ENCODE assay signal across 2 mouse cellular contexts in the genomic region with DNA sequence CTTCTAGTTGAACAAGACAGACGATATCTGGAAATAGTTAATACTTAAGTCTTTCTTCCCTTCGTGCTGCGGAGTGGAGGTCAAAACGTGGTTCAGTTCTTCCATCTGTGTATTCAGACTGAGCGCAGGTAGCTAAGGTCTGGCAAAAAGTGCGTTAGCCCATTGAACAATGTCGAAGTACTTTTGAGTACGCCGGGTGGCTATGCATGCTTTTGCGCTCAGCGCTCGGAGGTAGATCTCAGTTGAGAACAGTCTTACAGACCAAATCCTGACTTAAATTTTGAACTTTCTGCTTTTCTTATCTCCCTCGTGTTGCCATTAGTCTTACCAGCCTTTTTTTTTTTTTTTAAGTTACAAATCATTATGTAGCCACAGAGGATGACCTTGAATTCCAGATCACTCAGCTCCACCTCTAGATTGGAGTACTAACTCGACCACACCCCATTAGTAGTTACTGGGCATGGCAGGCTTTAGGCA.
TF ChIP-seq lines count a peak whose summit lies in the region.

No protein-coding gene starts in this region.

TF ChIP-seq in CH12.LX, 34 proteins besides CTCF, POLR2A, EP300 and RAD21:
- TF ChIP-seq JUN (IDR thresholded peaks at IDR 0.05; ENCODE audit: insufficient read depth, low read depth, low read length) (no peak), HCFC1 (IDR thresholded peaks at IDR 0.05; ENCODE audit: low read depth, low read length) (no peak), CHD1 (IDR thresholded peaks at IDR 0.05; ENCODE audit: low read depth, low read length) (0 out of 2 replicates have a peak, but pooled peaks have one; percentile 16), ZNF384 (IDR thresholded peaks at IDR 0.05; ENCODE audit: low read depth, low read length) (peak; percentile 47; the same call in 1 of the 2 replicates), MYC (IDR thresholded peaks at IDR 0.05; ENCODE audit: low read depth, low read length) (0 out of 2 replicates have a peak, but pooled peaks have one; percentile 15), KAT2A (IDR thresholded peaks at IDR 0.05; ENCODE audit: insufficient replicate concordance, low read length) (no peak), ZC3H11A (IDR thresholded peaks at IDR 0.05; ENCODE audit: low read depth, low read length) (no peak)

TF ChIP-seq in MEL, 35 proteins besides CTCF, POLR2A, EP300 and RAD21:
- TF ChIP-seq NRF1 (IDR thresholded peaks at IDR 0.05; ENCODE audit: insufficient read depth, low read depth, low read length, poor library complexity, severe bottlenecking) (no peak), ZMIZ1 (IDR thresholded peaks at IDR 0.05; ENCODE audit: low read depth, low read length) (no peak), MYB (IDR thresholded peaks at IDR 0.05; ENCODE audit: low read depth, low read length) (no peak), TBP (IDR thresholded peaks at IDR 0.05; ENCODE audit: low read depth, low read length) (0 out of 2 replicates have a peak, but pooled peaks have one; percentile 39), CHD1 (IDR thresholded peaks at IDR 0.05; ENCODE audit: low read depth, low read length) (no peak), ZC3H11A (IDR thresholded peaks at IDR 0.05; ENCODE audit: low read depth, low read length) (no peak), TAL1 (IDR thresholded peaks at IDR 0.05; ENCODE audit: low read length) (no peak), MAZ (IDR thresholded peaks at IDR 0.05; ENCODE audit: low read depth, low read length) (no peak), TCF12 (IDR thresholded peaks at IDR 0.05; ENCODE audit: low read depth, low read length) (no peak), SMC3 (IDR thresholded peaks at IDR 0.05; ENCODE audit: low read depth, low read length) (no peak), POLR2AphosphoS2 (IDR thresholded peaks at IDR 0.05; ENCODE audit: low read length) (no peak), USF2 (IDR thresholded peaks at IDR 0.05; ENCODE audit: borderline replicate concordance in 1 of 2, insufficient read depth in 1 of 2, low read depth in 1 of 2, low read length in 2 of 2) (no peak), HCFC1 (IDR thresholded peaks at IDR 0.05; ENCODE audit: low read depth, low read length) (no peak), NELFE (IDR thresholded peaks at IDR 0.05; ENCODE audit: low read depth, low read length) (no peak), USF1 (IDR thresholded peaks at IDR 0.05; ENCODE audit: low read depth, low read length) (no peak), MYC (IDR thresholded peaks at IDR 0.05; ENCODE audit: low read depth, low read length) (peak; percentile 65; the same call in 1 of the 2 replicates), ELF1 (IDR thresholded peaks at IDR 0.05; ENCODE audit: low read depth, low read length) (no peak), ZNF384 (IDR thresholded peaks at IDR 0.05; ENCODE audit: low read depth, low read length) (peak; percentile 85), BHLHE40 (IDR thresholded peaks at IDR 0.05; ENCODE audit: borderline replicate concordance, low read depth, low read length) (no peak), GATA1 (IDR thresholded peaks at IDR 0.05; ENCODE audit: low read depth, low read length) (peak; percentile 35; the same call in 1 of the 2 replicates), POLR2AphosphoS5 (IDR thresholded peaks at IDR 0.05; ENCODE audit: borderline replicate concordance, low read depth, low read length) (no peak), MAFK (IDR thresholded peaks at IDR 0.05; ENCODE audit: borderline replicate concordance, low read depth, low read length) (no peak), SIN3A (IDR thresholded peaks at IDR 0.05; ENCODE audit: low read length) (no peak), CHD2 (IDR thresholded peaks at IDR 0.05; ENCODE audit: low read length) (no peak), JUND (IDR thresholded peaks at IDR 0.05; ENCODE audit: low read depth, low read length) (no peak), UBTF (IDR thresholded peaks at IDR 0.05; ENCODE audit: borderline replicate concordance, insufficient read depth, low read depth, low read length) (no peak), ZKSCAN1 (IDR thresholded peaks at IDR 0.05; ENCODE audit: low read depth, low read length) (no peak), RCOR1 (IDR thresholded peaks at IDR 0.05; ENCODE audit: low read depth, low read length) (no peak), MEF2A (IDR thresholded peaks at IDR 0.05; ENCODE audit: extremely low read depth, insufficient replicate concordance, low read depth, low read length, poor library complexity, severe bottlenecking) (no peak), ETS1 (IDR thresholded peaks at IDR 0.05; ENCODE audit: low read depth, low read length) (0 out of 2 replicates have a peak, but pooled peaks have one; percentile 5), E2F4 (IDR thresholded peaks at IDR 0.05; ENCODE audit: borderline replicate concordance, low read depth, low read length) (no peak), MXI1 (IDR thresholded peaks at IDR 0.05; ENCODE audit: low read depth, low read length) (peak; percentile 44; the same call in 1 of the 2 replicates), MAX (IDR thresholded peaks at IDR 0.05; ENCODE audit: low read length) (no peak), KAT2A (conservative IDR thresholded peaks at IDR 0.05; ENCODE audit: low read depth, low read length) (no peak), GABPA (IDR thresholded peaks at IDR 0.05; ENCODE audit: low read depth, low read length) (no peak)
